Mouse (Mus musculus): ENCODE data around the gene Ttll10.

Gene Ttll10

GRCm38 (mm10) chr4:156059261-156059660 lies at the start of gene Ttll10:
Gene Ttll10, minus strand, starts transcription at chr4:156059414.
- no peak for DNase-seq (ENCODE audit: low spot score in 2 of 2)

- DNase-seq (ENCODE audit: low spot score in 2 of 2) = no peak
Measured at GRCm38 (mm10) chr4:156103342-156103741, 44.1 kb upstream of the Ttll10 start.

GRCm38 (mm10) chr4:156101481-156101903 lies 42.3 kb upstream of the Ttll10 start:
- no peak for DNase-seq (ENCODE audit: low spot score in 2 of 2)

- no peak for DNase-seq (ENCODE audit: low spot score in 2 of 2)
Measured at GRCm38 (mm10) chr4:156100501-156100900, 41.3 kb upstream of the Ttll10 start.

DNA sequence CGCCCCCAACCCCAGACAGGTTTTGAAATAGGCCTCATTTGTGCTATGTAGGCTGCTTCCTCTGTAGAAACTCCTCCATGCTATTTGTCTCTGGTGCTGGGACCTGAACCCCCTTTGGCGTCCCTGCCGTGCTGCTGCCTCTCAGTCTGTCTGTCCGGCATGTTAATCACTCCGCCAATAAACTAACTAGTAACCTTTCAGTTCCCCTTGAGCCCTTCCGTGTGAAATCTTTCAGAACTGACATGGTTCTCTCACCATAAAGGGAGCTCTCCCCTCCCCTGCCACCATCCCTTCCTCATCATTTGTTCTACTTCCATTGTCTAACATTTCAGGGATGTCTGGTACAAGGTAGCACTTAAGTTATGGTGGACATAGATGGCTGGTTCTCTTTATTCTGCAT lies 40.2 kb upstream of the Ttll10 start:
- DNase-seq (ENCODE audit: low spot score in 2 of 2) = no peak

GRCm38 (mm10) chr4:156097770-156098366 lies 38.7 kb upstream of the Ttll10 start:
- no peak for DNase-seq (ENCODE audit: low spot score in 2 of 2)

- no peak for DNase-seq (ENCODE audit: low spot score in 2 of 2)
Measured at GRCm38 (mm10) chr4:156096191-156096590, 37.0 kb upstream of the Ttll10 start.

- no peak for DNase-seq (ENCODE audit: low spot score in 2 of 2)
Measured at GRCm38 (mm10) chr4:156093758-156094157, 34.5 kb upstream of the Ttll10 start.

GRCm38 (mm10) chr4:156092765-156093164 lies 33.6 kb upstream of the Ttll10 start:
- DNase-seq (ENCODE audit: low spot score in 2 of 2) = no peak

GRCm38 (mm10) chr4:156091236-156091635 lies 32.0 kb upstream of the Ttll10 start:
- DNase-seq (ENCODE audit: low spot score in 2 of 2) = no peak

DNA sequence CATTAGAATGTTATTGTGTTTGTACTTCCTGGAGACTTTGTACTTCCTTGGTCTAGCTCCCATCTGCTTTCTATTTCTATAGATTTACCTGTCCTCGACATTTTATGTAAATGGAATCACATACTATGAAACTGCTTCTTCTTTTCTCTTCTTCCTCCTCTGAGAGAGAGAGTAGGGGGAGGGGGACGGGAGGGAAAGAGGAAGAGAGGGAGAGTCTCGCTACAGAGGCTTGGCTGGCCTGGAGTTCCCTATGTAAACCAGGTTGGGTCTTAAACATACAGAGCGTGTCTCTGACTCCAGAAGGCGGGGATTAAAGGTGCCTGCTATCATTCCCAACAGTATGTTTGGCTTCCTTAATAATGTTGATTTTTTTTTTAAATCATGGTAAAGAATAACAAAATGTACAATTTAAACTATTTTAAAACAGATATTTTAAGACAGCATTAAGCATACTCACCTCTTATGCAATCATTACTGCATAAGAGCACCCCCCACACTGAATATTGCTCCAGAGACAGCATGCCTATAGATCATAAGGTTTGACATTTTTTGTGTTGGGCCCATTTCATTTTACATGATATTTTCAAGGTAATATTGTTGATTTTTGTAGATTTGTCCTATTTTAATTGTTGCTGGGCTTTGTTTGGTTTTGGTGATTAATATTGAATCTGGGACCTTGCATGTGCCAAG lies 28.3 kb upstream of the Ttll10 start:
- DNase-seq (ENCODE audit: low spot score in 2 of 2) = no peak

DNA sequence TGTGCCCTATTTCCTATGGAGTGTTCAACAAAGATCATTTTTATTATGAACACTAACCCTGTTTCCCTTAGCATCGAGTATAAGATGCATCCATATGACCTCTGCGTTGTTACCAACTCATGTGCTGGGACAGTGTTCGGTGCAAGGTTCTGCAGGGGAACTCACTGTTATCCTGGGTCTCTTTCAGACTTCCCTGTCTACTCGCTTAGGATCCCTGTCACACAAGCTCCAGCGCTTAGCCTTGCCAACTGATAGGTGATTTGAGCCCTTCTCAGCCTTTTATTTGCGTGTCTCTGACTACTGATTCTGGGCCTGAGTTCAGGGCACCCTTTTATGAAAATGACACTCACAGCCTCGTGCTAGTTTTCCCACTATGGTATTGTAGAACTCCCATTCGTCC lies 26.0 kb upstream of the Ttll10 start:
- no peak for DNase-seq (ENCODE audit: low spot score in 2 of 2)

DNA sequence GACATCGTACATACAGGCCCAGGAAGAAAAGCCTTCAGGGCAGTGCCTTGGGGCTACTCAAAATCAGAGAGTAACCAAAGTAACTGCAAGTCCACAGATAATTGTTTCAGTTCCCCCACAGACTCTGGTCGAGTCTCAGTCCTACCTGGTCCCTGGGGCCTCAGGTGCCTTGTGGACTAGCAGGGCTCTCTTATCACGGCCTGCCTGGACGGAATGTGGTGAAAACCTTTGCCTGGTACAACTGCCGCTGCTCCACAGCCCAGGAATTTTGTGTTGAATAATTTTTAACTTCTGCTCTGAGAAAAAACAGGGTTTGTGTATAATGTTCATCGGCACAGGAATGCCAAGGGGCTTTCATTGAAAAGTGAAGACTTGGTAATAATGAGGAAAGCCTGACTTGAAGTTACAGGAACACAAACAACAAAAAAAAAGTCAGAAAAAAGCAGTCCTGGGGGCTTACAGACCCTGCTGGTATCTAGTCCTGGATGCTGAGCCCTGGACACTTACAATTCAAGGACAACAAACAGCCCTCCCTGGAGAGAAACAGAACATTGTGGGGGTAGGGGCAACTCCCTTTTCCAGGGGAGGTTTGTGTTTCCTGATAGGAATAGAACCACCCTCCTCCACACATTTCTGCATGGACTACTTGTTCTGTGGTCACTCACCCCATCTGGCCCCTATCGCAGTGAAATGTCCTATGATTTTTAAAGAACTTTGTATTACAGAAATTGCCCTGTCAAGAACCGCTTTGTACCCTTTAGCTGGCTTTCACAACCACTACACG lies 25.1 kb upstream of the Ttll10 start:
- DNase-seq (ENCODE audit: low spot score in 2 of 2) = no peak

DNA sequence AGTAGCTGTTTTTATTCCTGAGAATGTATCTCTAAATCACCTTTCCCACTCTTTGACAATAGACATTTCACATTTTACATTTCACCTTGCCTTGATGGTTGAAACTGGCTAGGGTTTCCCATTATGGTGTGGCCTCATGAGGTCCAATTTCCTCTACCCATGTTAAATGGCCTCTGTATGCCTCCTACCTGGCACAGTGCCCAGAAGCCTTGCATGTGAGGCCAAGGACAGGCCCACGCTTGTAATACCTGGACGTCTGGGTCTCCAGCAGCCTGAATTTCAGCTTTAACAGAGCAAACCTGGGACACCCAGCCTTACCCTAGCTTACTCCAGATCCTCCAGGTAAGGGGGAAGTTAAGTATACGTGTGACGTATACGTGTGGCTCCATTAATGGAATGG lies 24.1 kb upstream of the Ttll10 start:
- DNase-seq (ENCODE audit: low spot score in 2 of 2) = no peak

DNA sequence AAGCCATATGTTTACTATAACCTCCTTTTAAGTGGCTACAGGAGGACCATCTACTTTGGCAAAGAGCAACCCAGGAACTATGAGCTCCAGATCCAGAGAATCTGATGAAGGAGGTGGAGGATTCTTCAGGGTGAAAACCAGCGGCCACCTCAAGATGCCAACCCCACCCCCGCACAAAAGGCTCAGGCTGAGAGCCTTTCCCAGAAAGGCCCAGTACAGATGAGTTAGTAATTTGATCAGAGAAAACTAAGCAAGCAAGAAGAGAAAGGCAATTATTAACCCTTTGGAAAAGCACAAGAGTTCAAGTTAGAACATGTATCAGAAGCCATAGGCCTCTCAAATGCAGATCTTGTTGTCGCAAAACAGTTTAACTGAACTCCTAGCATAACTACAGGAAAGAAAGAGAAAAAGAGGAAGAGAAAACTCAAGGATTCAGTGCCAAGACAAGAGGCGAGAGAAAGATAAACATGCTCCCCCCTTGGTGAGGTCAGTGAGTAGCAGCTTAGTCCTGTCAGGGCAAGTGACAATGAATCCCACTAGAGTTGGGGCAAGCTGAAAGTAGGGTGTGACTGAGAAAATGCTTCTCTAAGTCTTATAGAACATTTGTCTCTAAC lies 23.5 kb upstream of the Ttll10 start:
- DNase-seq (ENCODE audit: low spot score in 2 of 2) = no peak

DNA sequence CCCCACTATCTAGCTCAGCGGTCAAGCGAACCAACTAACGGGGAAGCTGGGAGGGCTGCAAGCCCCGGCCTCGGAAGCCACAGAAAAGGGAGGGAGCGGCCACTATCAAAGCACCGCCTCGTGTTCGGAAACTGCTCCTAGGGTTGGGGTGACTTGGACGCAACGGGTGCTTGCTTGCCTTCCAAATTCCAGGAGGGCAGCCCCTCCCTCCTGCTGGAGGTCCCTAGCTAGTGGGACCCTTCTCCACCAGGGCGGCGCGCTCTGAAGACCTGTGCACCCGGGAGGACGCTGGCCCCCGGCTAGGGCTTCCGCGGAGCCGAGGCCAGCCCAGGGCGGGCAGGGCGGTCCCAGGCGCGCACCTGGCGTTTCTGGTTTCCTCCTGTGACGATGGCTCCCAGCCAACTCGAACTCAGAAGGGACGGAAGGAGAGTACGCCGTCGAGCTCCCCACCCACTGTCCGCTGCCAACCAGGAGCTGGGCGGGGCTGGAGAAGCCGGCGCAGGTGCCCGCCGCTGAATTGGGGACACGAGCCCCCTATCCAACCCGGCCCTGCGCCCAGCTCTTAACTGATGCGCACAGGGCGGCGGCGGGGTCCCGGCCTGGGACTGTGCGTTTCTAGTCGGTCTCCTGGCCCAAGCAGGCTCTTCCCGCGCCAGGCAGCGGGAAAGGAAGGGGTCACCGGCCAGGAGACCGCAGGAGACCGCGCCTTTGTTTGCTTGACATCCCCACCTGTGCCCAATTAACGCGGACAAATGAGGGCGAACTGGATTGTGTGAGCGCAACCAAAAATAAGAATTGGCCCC lies 18.5 kb upstream of the Ttll10 start:
- no peak for DNase-seq (ENCODE audit: low spot score in 2 of 2)

DNA sequence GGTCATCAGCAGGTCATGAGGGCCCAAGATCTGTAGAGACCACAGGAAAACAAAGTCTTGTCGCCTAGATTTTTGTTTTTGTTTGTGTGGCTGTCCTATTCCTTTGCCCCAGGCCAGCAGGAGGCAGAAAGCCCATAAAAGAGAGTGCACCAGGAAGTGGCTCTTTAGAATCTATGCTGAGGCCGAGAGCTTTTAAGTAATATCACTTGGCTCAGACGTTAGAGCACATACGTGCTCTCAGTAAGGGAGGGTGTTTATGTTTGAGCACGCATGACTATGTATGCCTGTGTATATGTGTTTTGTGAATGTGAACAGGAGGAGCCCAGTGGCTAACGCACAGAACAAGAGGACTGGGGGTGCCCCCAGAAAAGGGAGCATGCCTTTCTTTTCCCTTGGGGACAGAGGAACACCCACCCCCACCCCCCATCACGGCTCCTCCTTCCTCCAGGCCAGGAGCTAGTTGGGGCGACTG lies 17.7 kb upstream of the Ttll10 start:
- DNase-seq (ENCODE audit: low spot score in 2 of 2) = no peak

GRCm38 (mm10) chr4:156070716-156071115 lies 11.5 kb upstream of the Ttll10 start:
- DNase-seq (ENCODE audit: low spot score in 2 of 2) = no peak

DNA sequence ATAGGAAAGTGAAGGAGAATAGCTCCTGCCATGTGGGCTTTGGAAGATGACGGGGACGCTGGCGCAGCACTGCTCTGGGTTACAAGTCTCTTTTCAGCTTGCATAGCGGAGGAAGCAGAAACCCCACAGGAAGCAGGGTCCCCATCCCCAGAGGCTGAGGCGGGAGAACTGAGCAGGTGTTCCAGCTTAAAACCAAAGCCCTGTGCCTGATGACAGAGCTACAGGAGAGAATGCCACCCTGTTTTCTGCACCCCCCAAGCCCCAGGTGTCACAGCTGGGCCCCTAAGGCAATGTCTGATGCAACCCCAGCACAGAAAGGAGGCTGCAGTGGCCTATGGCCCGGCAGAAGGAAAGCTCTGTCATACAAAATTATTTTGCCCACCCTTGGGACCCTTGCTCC lies 11.1 kb upstream of the Ttll10 start:
- no peak for DNase-seq (ENCODE audit: low spot score in 2 of 2)

DNA sequence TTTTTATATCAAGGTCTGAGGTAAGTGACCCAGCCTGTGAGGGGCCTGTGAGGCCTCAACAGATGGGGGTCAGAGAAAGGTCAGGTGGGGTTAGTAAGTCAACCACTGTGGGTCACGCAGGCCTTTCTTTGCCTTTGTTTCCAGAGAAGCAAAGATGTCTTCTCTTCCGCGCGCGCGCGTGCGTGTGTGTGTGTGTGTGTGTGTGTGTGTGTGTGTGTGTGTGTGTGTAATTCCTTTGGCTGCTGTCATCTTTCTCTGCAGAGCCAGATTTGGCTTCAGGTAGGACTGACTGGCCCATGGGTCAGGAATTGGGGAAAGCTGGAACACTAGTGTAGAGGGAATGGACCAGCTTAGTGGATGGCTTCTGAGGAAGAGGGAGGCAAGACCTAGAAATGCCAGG lies 10.5 kb upstream of the Ttll10 start:
- DNase-seq (ENCODE audit: low spot score in 2 of 2) = no peak

DNA sequence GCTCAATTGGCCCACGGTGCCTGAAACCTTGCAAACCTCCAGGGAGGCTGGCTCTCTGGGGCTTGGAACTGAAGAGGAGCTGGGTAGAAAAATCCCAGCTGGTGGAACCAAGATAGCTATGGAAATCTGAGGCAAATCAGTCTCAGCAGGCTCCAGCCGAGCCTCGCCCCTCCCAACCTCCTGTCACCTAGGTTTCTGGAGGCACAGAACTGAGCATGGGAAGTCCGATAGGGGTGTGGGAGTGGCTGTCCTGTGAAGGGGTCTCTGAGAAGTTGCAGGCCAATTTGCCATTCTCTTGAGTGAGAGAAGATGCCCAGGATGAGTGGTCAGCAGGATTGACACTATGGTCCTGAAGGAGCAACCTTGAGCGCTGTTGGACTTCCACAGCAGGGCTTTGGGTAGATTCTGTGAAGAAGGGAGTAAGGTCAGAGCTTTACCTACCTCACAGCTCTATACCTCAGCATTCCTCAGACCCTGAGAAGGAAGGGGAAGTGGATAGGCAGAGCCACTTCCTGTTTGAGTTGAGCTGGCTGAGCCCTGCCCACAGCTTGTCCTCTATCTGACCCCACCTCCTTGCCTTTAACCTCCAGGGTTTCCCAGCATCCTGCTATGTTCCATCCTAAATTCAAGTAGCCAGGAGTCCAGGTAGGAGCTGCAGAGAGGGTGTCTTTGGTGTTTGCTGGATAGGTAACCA lies 8.2 kb upstream of the Ttll10 start:
- no peak for DNase-seq (ENCODE audit: low spot score in 2 of 2)
